Comparison of ENCODE assay signal across 17 mouse cellular contexts in genomic region chr17:29706981-29707545, GRCm38 (mm10). TPM values are rescaled to one million over a fixed set of nuclear protein-coding genes. Genes with fewer than 3 reads are reported as not detected.
DNase-seq lines count a peak whose midpoint lies in the region; ATAC-seq and TF ChIP-seq lines count a peak whose summit lies in the region.
"Had no signal": no experiment of that assay in that cellular context is flagged by ENCODE, and none has a peak within 500 bp of the region (broad histone marks: within the 10 kb centered on the region; RNA-seq: fewer than 3 reads in every experiment).

No protein-coding gene starts in this region.

- H3K27me3 ChIP-seq in heart, embryonic 13.5 days (replicated peaks), result no peaks in the 10 kb centered on the region
- H3K27me3 ChIP-seq in hindbrain, embryonic 12.5 days, result no peaks in the 10 kb centered on the region
- H3K27me3 ChIP-seq in midbrain, embryonic 10.5 days (ENCODE audit: low read depth, poor library complexity, severe bottlenecking), result no peaks in the 10 kb centered on the region
- H3K27me3 ChIP-seq in intestine, embryonic 16.5 days (replicated peaks; ENCODE audit: control insufficient read depth, insufficient read depth, low read length), result no peaks in the 10 kb centered on the region
- H3K27me3 ChIP-seq: heart, embryonic 12.5 days had no signal

- no peaks in the 10 kb centered on the region for H3K9me3 ChIP-seq in heart, embryonic 13.5 days
- no peaks in the 10 kb centered on the region for H3K9me3 ChIP-seq in hindbrain, embryonic 12.5 days (replicated peaks)
- H3K9me3 ChIP-seq in midbrain, embryonic 10.5 days (replicated peaks), result no peaks in the 10 kb centered on the region
- H3K9me3 ChIP-seq in intestine, embryonic 16.5 days (ENCODE audit: control insufficient read depth, low read length), result no peaks in the 10 kb centered on the region
- H3K9me3 ChIP-seq: heart, embryonic 12.5 days had no signal

- H3K4me1 ChIP-seq in heart, embryonic 13.5 days, result peaks cover 63% of the 10 kb centered on the region
- peaks cover 69% of the 10 kb centered on the region for H3K4me1 ChIP-seq in hindbrain, embryonic 12.5 days
- peaks cover 58% of the 10 kb centered on the region for H3K4me1 ChIP-seq in midbrain, embryonic 10.5 days
- H3K4me1 ChIP-seq in intestine, embryonic 16.5 days (ENCODE audit: control insufficient read depth, insufficient read depth, low read length), result peaks cover 2% of the 10 kb centered on the region; the same call in 1 of the 2 replicates

- no peak for DNase-seq in heart, postnatal 14 days
- DNase-seq in brain, embryonic 14.5 days (ENCODE audit: low read depth), result peak; percentile 88
- no peak for DNase-seq in midbrain, embryonic 10.5 days (ENCODE audit: low spot score)
- DNase-seq in ovary, postnatal 36 days (ENCODE audit: low spot score), result no peak
- no peak for DNase-seq in right cerebral cortex, postnatal 4 days
- DNase-seq: adrenal gland, postnatal 36 days; embryo, embryonic 11 days; liver; lung, embryonic 14.5 days; thymus, postnatal 4 days had no signal

- H3K27ac ChIP-seq in heart, embryonic 13.5 days (replicated peaks), result no peak overlapping the region
- H3K27ac ChIP-seq in hindbrain, embryonic 12.5 days, result peak overlapping the region; percentile 26; the same call in 1 of the 2 replicates
- peak overlapping the region; percentile 63 for H3K27ac ChIP-seq in midbrain, embryonic 10.5 days (replicated peaks)
- H3K27ac ChIP-seq in intestine, embryonic 16.5 days (ENCODE audit: low read length), result no peak overlapping the region
- H3K27ac ChIP-seq: left cerebral cortex, adult 2 months; macrophage had no signal

- ATAC-seq in heart, embryonic 13.5 days (ENCODE audit: extremely low read depth, insufficient number of reproducible peaks, low FRiP score, low TSS enrichment), result no peak
- no peak for ATAC-seq in hindbrain, embryonic 12.5 days (ENCODE audit: low FRiP score)
- ATAC-seq in intestine, embryonic 16.5 days, result no peak
- ATAC-seq: activated CD4-positive, CD25-positive, alpha-beta regulatory T cell, adult 4 months had no signal

- H3K36me3 ChIP-seq in heart, embryonic 13.5 days, result peaks cover 37% of the 10 kb centered on the region
- H3K36me3 ChIP-seq in hindbrain, embryonic 12.5 days, result peaks cover 25% of the 10 kb centered on the region
- peaks cover 31% of the 10 kb centered on the region for H3K36me3 ChIP-seq in midbrain, embryonic 10.5 days
- H3K36me3 ChIP-seq in intestine, embryonic 16.5 days (ENCODE audit: control insufficient read depth, insufficient read depth, low read length), result no peaks in the 10 kb centered on the region

- no peak for TF ChIP-seq CTCF in brain, embryonic 14.5 days (IDR thresholded peaks at IDR 0.05; ENCODE audit: borderline replicate concordance, extremely low read depth, insufficient read depth, insufficient read length)

- no peak overlapping the region for H3K4me2 ChIP-seq in heart, embryonic 13.5 days
- no peak overlapping the region for H3K4me2 ChIP-seq in hindbrain, embryonic 12.5 days (replicated peaks)
- no peak overlapping the region for H3K4me2 ChIP-seq in intestine, embryonic 16.5 days (ENCODE audit: low read depth, low read length)
- H3K4me2 ChIP-seq: heart, embryonic 12.5 days; lung, embryonic 14.5 days had no signal

- no peak overlapping the region for H3K4me3 ChIP-seq in heart, embryonic 13.5 days
- H3K4me3 ChIP-seq in hindbrain, embryonic 12.5 days, result no peak overlapping the region
- no peak overlapping the region for H3K4me3 ChIP-seq in midbrain, embryonic 10.5 days
- H3K4me3 ChIP-seq in intestine, embryonic 16.5 days (ENCODE audit: low read length), result no peak overlapping the region
- H3K4me3 ChIP-seq: heart, embryonic 12.5 days; left cerebral cortex, adult 2 months had no signal

- intact Hi-C loops in heart, postnatal 14 days (cut with DNase I), result loop anchor here (5.0 kb wide), 1 partner anchor 55 kb away; no protein-coding TSS in a partner anchor

- TF ChIP-seq POLR2A in brain, embryonic 14.5 days (IDR thresholded peaks at IDR 0.05; ENCODE audit: borderline replicate concordance, extremely low read depth, insufficient read depth, insufficient read length, poor library complexity, severe bottlenecking), result no peak

- WGBS in heart, embryonic 13.5 days, result 74% methylated on average over 5 of the region's 5 CpGs
- 47% methylated on average over 5 of the region's 5 CpGs for WGBS in hindbrain, embryonic 12.5 days
- 53% methylated on average over 5 of the region's 5 CpGs for WGBS in midbrain, embryonic 10.5 days
- WGBS in intestine, embryonic 16.5 days, result 65% methylated on average over 5 of the region's 5 CpGs

- 0 out of 2 replicates have a peak overlapping the region, but pooled peaks have one; percentile 44 for H3K9ac ChIP-seq in heart, embryonic 13.5 days
- peak overlapping the region; percentile 14; the same call in 1 of the 2 replicates for H3K9ac ChIP-seq in hindbrain, embryonic 12.5 days
- H3K9ac ChIP-seq in intestine, embryonic 16.5 days (ENCODE audit: low read depth, low read length), result no peak overlapping the region
- H3K9ac ChIP-seq: lung, embryonic 14.5 days had no signal

RNA-seq across cellular contexts. Expression of gene Ccdc167, which starts 9.8 kb away (rescaled TPM):
- 14.4 and 14.6 TPM in 2 replicates for polyA plus RNA-seq in heart, embryonic 13.5 days (2015; fragmentation: Nextera tagmentation; extraction: Ambion mirVana)
- total RNA-seq in heart, postnatal 14 days (2021), result 10 to 100 TPM; 11.4 to 12.1 TPM
- polyA plus RNA-seq in brain, embryonic 14.5 days (2012; rRNA removed), result 18.2 and 19.1 TPM in 2 replicates
- polyA plus RNA-seq in hindbrain, embryonic 12.5 days (2016; fragmentation: Nextera tagmentation; extraction: Ambion mirVana), result 14.0 and 15.3 TPM in 2 replicates
- polyA plus RNA-seq in midbrain, embryonic 10.5 days (2016; fragmentation: Nextera tagmentation; extraction: Ambion mirVana), result 15.1 and 16.2 TPM in 2 replicates
- 10.2 and 12.4 TPM in 2 replicates for polyA plus RNA-seq in intestine, embryonic 16.5 days (2015; fragmentation: Nextera tagmentation; extraction: Ambion mirVana)

RNA-seq across cellular contexts. Expression of gene Cmtr1, which starts 46.7 kb away (rescaled TPM):
- polyA plus RNA-seq in heart, embryonic 13.5 days (2015; fragmentation: Nextera tagmentation; extraction: Ambion mirVana), result 87.9 and 91.2 TPM in 2 replicates
- total RNA-seq in heart, postnatal 14 days (2021), result 10 to 100 TPM; 45.8 to 60.7 TPM
- polyA plus RNA-seq in brain, embryonic 14.5 days (2012; rRNA removed), result 57.2 and 59.1 TPM in 2 replicates
- 141 and 170 TPM in 2 replicates for polyA plus RNA-seq in hindbrain, embryonic 12.5 days (2016; fragmentation: Nextera tagmentation; extraction: Ambion mirVana)
- polyA plus RNA-seq in midbrain, embryonic 10.5 days (2016; fragmentation: Nextera tagmentation; extraction: Ambion mirVana), result 126 and 137 TPM in 2 replicates
- polyA plus RNA-seq in intestine, embryonic 16.5 days (2015; fragmentation: Nextera tagmentation; extraction: Ambion mirVana), result 85.9 and 92.7 TPM in 2 replicates

Comparison
In these comparisons a context has a peak if more than half of its experiments do, and no peak if none do; other contexts are left out.
1. H3K27ac ChIP-seq: peak in hindbrain, embryonic 12.5 days (single experiment) and midbrain, embryonic 10.5 days (single experiment); none in heart, embryonic 13.5 days (single experiment) and intestine, embryonic 16.5 days (single experiment).